Mouse (Mus musculus) heart, adult 10 weeks (tissue): ENCODE results near the gene Col5a2. TPM values are rescaled to one million over a fixed set of nuclear protein-coding genes. Genes with fewer than 3 reads are reported as not detected.

Experiments
- polyA plus RNA-seq: library from polyadenylated mRNA; stranded (reverse); fragments of 350-450 nt; fragmentation: Illumina TruSeq; extraction: RNeasy Lipid Tissue Mini Kit (QIAGEN cat#74804); gene quantifications from one replicate; pipeline ENCODE4 v1.2.3, GENCODE M21; 2014; ENCODE audit warnings: low read depth, low replicate concordance

The Col5a2 gene
- 16.0 TPM for polyA plus RNA-seq

DNA sequence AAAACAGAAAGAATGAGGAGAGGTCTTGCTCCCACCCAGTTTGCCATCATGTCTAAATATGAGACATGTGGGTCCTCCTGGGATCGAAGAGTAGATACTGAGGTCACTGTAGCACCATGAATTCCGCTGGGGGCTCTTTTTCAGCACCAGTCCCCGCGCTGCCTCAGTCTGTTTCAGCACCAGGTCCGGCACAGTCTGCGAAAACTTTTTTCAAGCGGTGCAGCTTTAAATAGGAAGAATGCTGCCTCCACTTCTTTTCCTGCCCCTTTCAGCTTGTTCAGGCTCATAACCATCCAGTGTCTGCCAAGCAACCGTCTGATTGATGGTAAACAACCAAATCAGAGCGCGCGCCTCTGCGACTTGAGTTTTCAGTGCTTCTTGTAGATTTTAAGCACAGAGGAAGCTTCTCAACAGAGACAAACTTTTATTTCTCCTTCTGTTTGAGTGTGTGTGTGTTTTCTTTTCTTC is at the start of gene Col5a2:
Col5a2 (minus strand) TSS at position 418 of the 468 bp plus-strand sequence.

Other genes starting within 250 kb of the Col5a2 start
- 123 TPM for gene Col3a1, start 191.7 kb downstream of the Col5a2 start, polyA plus RNA-seq